Mouse (Mus musculus): ENCODE results near the gene Mmp25. TPM values are rescaled to one million over a fixed set of nuclear protein-coding genes. Genes with fewer than 3 reads are reported as not detected.
A peak's percentile ranks its signal among the peaks of the same experiment; 100 is the strongest.

Mmp25 gene
- total RNA-seq (2021), result under 1 TPM; 0.54 to 1.00 TPM
- long read RNA-seq, experiment 1, result 0 reads
- long read RNA-seq, experiment 2, result 0 reads

GRCm38 (mm10) chr17:23644613-23645495 is at the start of gene Mmp25:
Mmp25 (minus strand) TSS chr17:23645277.
- peak; percentile 35 for DNase-seq

- DNase-seq, result no peak
Measured at GRCm38 (mm10) chr17:23694491-23694890, 49.4 kb upstream of the Mmp25 start.

GRCm38 (mm10) chr17:23683856-23684672 is 39.0 kb upstream of the Mmp25 start, which contains the start of gene Cldn9:
Cldn9 (minus strand) TSS chr17:23684026.
- no peak for DNase-seq

GRCm38 (mm10) chr17:23683226-23683625 is 38.1 kb upstream of the Mmp25 start:
- no peak for DNase-seq

- no peak for DNase-seq
Measured at GRCm38 (mm10) chr17:23682530-23682929, 37.5 kb upstream of the Mmp25 start.

- no peak for DNase-seq
Measured at GRCm38 (mm10) chr17:23682092-23682491, 37.0 kb upstream of the Mmp25 start.

- peak; percentile 55 for DNase-seq
Measured at GRCm38 (mm10) chr17:23681086-23681485, 36.0 kb upstream of the Mmp25 start.

- DNase-seq, result no peak
Measured at GRCm38 (mm10) chr17:23680336-23680735, 35.3 kb upstream of the Mmp25 start.

- no peak for DNase-seq
Measured at GRCm38 (mm10) chr17:23679127-23679835, 34.2 kb upstream of the Mmp25 start, which contains the start of gene Cldn6. Cldn6 (plus strand) TSS chr17:23679249.

- peak; percentile 92 for DNase-seq
Measured at GRCm38 (mm10) chr17:23677236-23677679, 32.2 kb upstream of the Mmp25 start, which contains the start of gene Tnfrsf12a. Tnfrsf12a (minus strand) TSS chr17:23677468.

GRCm38 (mm10) chr17:23676473-23677031 is 31.5 kb upstream of the Mmp25 start:
- peak; percentile 85 for DNase-seq

- peak; percentile 83 for DNase-seq
Measured at GRCm38 (mm10) chr17:23675564-23676281, 30.6 kb upstream of the Mmp25 start.

GRCm38 (mm10) chr17:23675127-23675526 is 30.1 kb upstream of the Mmp25 start:
- DNase-seq, result peak; percentile 82

GRCm38 (mm10) chr17:23674271-23674952 is 29.3 kb upstream of the Mmp25 start:
- peak; percentile 41 for DNase-seq

- peak; percentile 93 for DNase-seq
Measured at GRCm38 (mm10) chr17:23673424-23674073, 28.5 kb upstream of the Mmp25 start, which contains the start of the genes Hcfc1r1 and Thoc6. Hcfc1r1 (plus strand) TSS chr17:23673596. Thoc6 (minus strand) TSS chr17:23673882.

- no peak for DNase-seq
Measured at GRCm38 (mm10) chr17:23672761-23673160, 27.7 kb upstream of the Mmp25 start.

GRCm38 (mm10) chr17:23671519-23671918 is 26.4 kb upstream of the Mmp25 start:
- DNase-seq, result no peak

GRCm38 (mm10) chr17:23670516-23671074 is 25.5 kb upstream of the Mmp25 start:
- no peak for DNase-seq

GRCm38 (mm10) chr17:23665511-23665910 is 20.4 kb upstream of the Mmp25 start:
- DNase-seq, result no peak

Measured in adrenal gland, postnatal 10 days (tissue).